Mouse (Mus musculus): Measurements from ENCODE around the gene Cryzl1.

DNA sequence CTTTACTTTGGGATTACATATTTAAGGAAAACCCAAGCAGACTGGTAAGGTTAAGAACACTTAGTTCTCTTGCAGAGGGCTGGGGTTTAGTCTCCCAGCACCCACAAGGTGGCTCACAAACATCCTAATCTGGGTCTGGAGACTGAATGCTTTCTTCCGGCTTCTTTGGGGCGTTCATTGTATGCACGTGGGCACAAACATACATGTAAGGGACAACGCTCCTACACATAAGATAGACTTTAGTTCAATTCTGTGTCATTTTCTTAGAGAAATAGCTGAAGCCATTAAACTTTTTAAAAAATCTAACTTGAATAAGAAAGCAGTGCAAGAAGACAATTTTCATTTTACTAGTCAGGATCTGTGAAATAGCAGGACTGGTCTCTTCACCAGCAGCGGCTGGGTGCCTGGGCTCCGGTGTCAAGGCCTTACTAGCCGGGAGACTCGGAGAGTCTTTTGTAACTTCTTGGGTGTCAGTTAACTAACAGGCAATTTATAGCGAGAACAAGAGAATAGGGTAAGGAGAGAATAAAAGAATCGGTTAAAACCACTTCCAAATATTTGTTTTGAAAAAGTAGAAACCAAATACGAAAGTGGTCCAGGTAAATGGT lies 82.7 kb downstream of the Cryzl1 start:
- TF ChIP-seq CTCF (IDR thresholded peaks at IDR 0.05; ENCODE audit: borderline replicate concordance, control insufficient read depth, extremely low read depth, insufficient read depth, low read length, poor library complexity) (no peak), POLR2A (IDR thresholded peaks at IDR 0.05; ENCODE audit: control insufficient read depth, extremely low read depth, insufficient read depth, low read length, poor library complexity) (no peak)

Measured in thymus, adult 2 months (tissue).